Mouse (Mus musculus) layer of hippocampus, adult 2 months (tissue): ENCODE results near the gene Dcp1a. TPM values are rescaled to one million over a fixed set of nuclear protein-coding genes. Genes with fewer than 3 reads are reported as not detected.

Experiments
- DNase-seq, 2 experiments: peaks; one replicate each; pipeline ENCODE4 v3.0.0; 2022; ENCODE audit warnings: low spot score in 2 of 2
- H3K27ac ChIP-seq: fragments of 200-600 bp; 2 replicates; pipeline ENCODE4 v1.8.1; 2022
- H3K4me3 ChIP-seq: fragments of 200-600 bp; 2 replicates; pipeline ENCODE4 v1.8.1; 2022; ENCODE audit warnings: mild to moderate bottlenecking
- CTCF ChIP-seq: fragments of 200-600 bp; conservative IDR thresholded peaks from 2 replicates; pipeline ENCODE4 v1.8.1; 2022; ENCODE audit warnings: antibody characterized with exemption, mild to moderate bottlenecking, moderate library complexity
- total RNA-seq, 2 experiments: library from RNA; stranded (reverse); gene quantifications; 2 replicates each; pipeline ENCODE4 v1.2.3; 2021

The Dcp1a gene
- total RNA-seq, 2 experiments from 2014 or later, result 22.7 to 23.0 TPM

- DNase-seq, result no peak
- Histone ChIP-seq H3K27ac (no peak overlapping the region), H3K4me3 (no peak overlapping the region)
- TF ChIP-seq CTCF, result no peak
Observed at GRCm38 (mm10) chr14:30553185-30553584, 73.8 kb downstream of the Dcp1a start.

- no peak for TF ChIP-seq CTCF
- Histone ChIP-seq H3K27ac (no peak overlapping the region), H3K4me3 (no peak overlapping the region)
- DNase-seq, result no peak
Observed at GRCm38 (mm10) chr14:30556651-30557050, 77.3 kb downstream of the Dcp1a start.

GRCm38 (mm10) chr14:30557730-30558129, 78.4 kb downstream of the Dcp1a start:
- DNase-seq, result no peak
- TF ChIP-seq CTCF, result no peak
- Histone ChIP-seq H3K27ac (no peak overlapping the region), H3K4me3 (no peak overlapping the region)

GRCm38 (mm10) chr14:30559321-30559850, 80.1 kb downstream of the Dcp1a start:
- no peak for TF ChIP-seq CTCF
- DNase-seq, result no peak
- Histone ChIP-seq H3K27ac (no peak overlapping the region), H3K4me3 (no peak overlapping the region)

GRCm38 (mm10) chr14:30560803-30561389, 81.6 kb downstream of the Dcp1a start:
- TF ChIP-seq CTCF, result peak; percentile 17; the same call in 1 of the 2 replicates
- Histone ChIP-seq H3K4me3 (no peak overlapping the region), H3K27ac (no peak overlapping the region)
- DNase-seq, result no peak

- no peak for DNase-seq
- Histone ChIP-seq H3K4me3 (no peak overlapping the region), H3K27ac (peak overlapping the region; percentile 20; the same call in 1 of the 2 replicates)
- no peak for TF ChIP-seq CTCF
Observed at GRCm38 (mm10) chr14:30561470-30562187, 82.3 kb downstream of the Dcp1a start.

GRCm38 (mm10) chr14:30562343-30562742, 83.0 kb downstream of the Dcp1a start:
- no peak for TF ChIP-seq CTCF
- no peak overlapping the region for H3K27ac ChIP-seq
- H3K4me3 ChIP-seq, result no peak overlapping the region
- DNase-seq, result no peak

- no peak overlapping the region for H3K4me3 ChIP-seq
- H3K27ac ChIP-seq, result peak overlapping the region; percentile 23; the same call in 1 of the 2 replicates
- DNase-seq, result no peak
- no peak for TF ChIP-seq CTCF
Observed at GRCm38 (mm10) chr14:30564451-30564850, 85.1 kb downstream of the Dcp1a start.

GRCm38 (mm10) chr14:30566317-30566716, 87.0 kb downstream of the Dcp1a start:
- Histone ChIP-seq H3K4me3 (no peak overlapping the region), H3K27ac (no peak overlapping the region)
- no peak for TF ChIP-seq CTCF
- no peak for DNase-seq

- no peak for TF ChIP-seq CTCF
- DNase-seq, result no peak
- H3K27ac ChIP-seq, result no peak overlapping the region
- H3K4me3 ChIP-seq, result no peak overlapping the region
Observed at GRCm38 (mm10) chr14:30568016-30568415, 88.7 kb downstream of the Dcp1a start.

- no peak for TF ChIP-seq CTCF
- H3K27ac ChIP-seq, result no peak overlapping the region
- no peak for DNase-seq
- no peak overlapping the region for H3K4me3 ChIP-seq
Observed at GRCm38 (mm10) chr14:30570303-30570702, 91.0 kb downstream of the Dcp1a start.

GRCm38 (mm10) chr14:30572253-30572652, 92.9 kb downstream of the Dcp1a start:
- DNase-seq, result no peak
- no peak for TF ChIP-seq CTCF
- Histone ChIP-seq H3K4me3 (no peak overlapping the region), H3K27ac (no peak overlapping the region)

GRCm38 (mm10) chr14:30573235-30573634, 93.9 kb downstream of the Dcp1a start:
- H3K27ac ChIP-seq, result no peak overlapping the region
- TF ChIP-seq CTCF, result no peak
- no peak overlapping the region for H3K4me3 ChIP-seq
- DNase-seq, result no peak
